Mouse (Mus musculus) MEL (cell line): ENCODE data around the gene Adap2.

Experiments
- BHLHE40 ChIP-seq: IDR thresholded peaks from 2 replicates; pipeline ENCODE4 v1.6.1; 2012; ENCODE audit warnings: low read depth, mild to moderate bottlenecking, inconsistent platforms, low read length, improper control_type of control experiment, borderline replicate concordance
- CTCF ChIP-seq, 3 experiments: IDR thresholded peaks in 2 of 3; conservative IDR thresholded peaks in 1 of 3; 2 replicates each; pipeline ENCODE4 v1.5.1; 2011 to 2012; ENCODE audit warnings: low read length in 3 of 3, low read depth in 2 of 3, mild to moderate bottlenecking in 2 of 3, improper control_type of control experiment in 1 of 3, inconsistent platforms in 1 of 3, mixed read lengths in 1 of 3, moderate library complexity in 1 of 3; ENCODE audit not compliant: control insufficient read depth in 1 of 3, insufficient read depth in 1 of 3, poor library complexity in 1 of 3, severe bottlenecking in 1 of 3
- ELF1 ChIP-seq: IDR thresholded peaks from 2 replicates; pipeline ENCODE4 v1.6.1; 2014; ENCODE audit warnings: low read depth, mild to moderate bottlenecking, inconsistent platforms, low read length, improper control_type of control experiment, moderate library complexity
- GABPA ChIP-seq: IDR thresholded peaks from 2 replicates; pipeline ENCODE4 v1.6.1; 2012; ENCODE audit warnings: low read depth, mild to moderate bottlenecking, inconsistent platforms, low read length, improper control_type of control experiment, moderate library complexity
- GATA1 ChIP-seq: IDR thresholded peaks from 2 replicates; pipeline ENCODE4 v1.6.1; 2011; ENCODE audit warnings: low read depth, low read length, improper control_type of control experiment
- MAFK ChIP-seq: IDR thresholded peaks from 2 replicates; pipeline ENCODE4 v1.6.1; 2011; ENCODE audit warnings: low read depth, mild to moderate bottlenecking, low read length, improper control_type of control experiment, borderline replicate concordance
- MAX ChIP-seq: IDR thresholded peaks from 2 replicates; pipeline ENCODE4 v1.6.1; 2011; ENCODE audit warnings: low read length, improper control_type of control experiment
- POLR2A ChIP-seq, 2 experiments: IDR thresholded peaks; 2 replicates each; pipeline ENCODE4 v1.6.1; 2011 to 2012; ENCODE audit warnings: low read length in 2 of 2, mild to moderate bottlenecking in 2 of 2, control low read depth in 1 of 2, improper control_type of control experiment in 1 of 2, low read depth in 1 of 2, moderate library complexity in 1 of 2; ENCODE audit not compliant: control insufficient read depth in 1 of 2, insufficient read depth in 1 of 2, poor library complexity in 1 of 2
- POLR2AphosphoS5 ChIP-seq: IDR thresholded peaks from 2 replicates; pipeline ENCODE4 v1.6.1; 2012; ENCODE audit warnings: low read depth, borderline replicate concordance, mild to moderate bottlenecking, inconsistent platforms, low read length, moderate library complexity, mixed read lengths
- TCF12 ChIP-seq: IDR thresholded peaks from 2 replicates; pipeline ENCODE4 v1.6.1; 2014; ENCODE audit warnings: low read depth, mild to moderate bottlenecking, inconsistent platforms, low read length, improper control_type of control experiment, moderate library complexity
- UBTF ChIP-seq: IDR thresholded peaks from 2 replicates; pipeline ENCODE4 v1.6.1; 2012; ENCODE audit warnings: low read depth, mild to moderate bottlenecking, inconsistent platforms, low read length, improper control_type of control experiment, moderate library complexity, borderline replicate concordance; ENCODE audit not compliant: insufficient read depth

- TF ChIP-seq MAFK: no peak
- no peak for TF ChIP-seq MAX
- no peak for TF ChIP-seq ELF1
- no peak for TF ChIP-seq TCF12
- no peak for TF ChIP-seq POLR2A (IDR thresholded peaks at IDR 0.05; ENCODE audit: control insufficient read depth in 1 of 2, insufficient read depth in 1 of 2, low read depth in 1 of 2, low read length in 2 of 2, poor library complexity in 1 of 2)
- TF ChIP-seq GABPA: no peak
- no peak for TF ChIP-seq CTCF (IDR thresholded peaks at IDR 0.05 in 2 of 3, conservative IDR thresholded peaks at IDR 0.05 in 1 of 3; ENCODE audit: control insufficient read depth in 1 of 3, insufficient read depth in 1 of 3, low read depth in 2 of 3, low read length in 3 of 3, poor library complexity in 1 of 3, severe bottlenecking in 1 of 3)
- TF ChIP-seq GATA1: no peak
- no peak for TF ChIP-seq UBTF
- TF ChIP-seq BHLHE40: no peak
- no peak for TF ChIP-seq POLR2AphosphoS5
Measured at GRCm38 (mm10) chr11:80152376-80152775, 1.5 kb upstream of the Adap2 start.
